Mouse (Mus musculus): ENCODE measurements around the gene Tesk1. TPM values are rescaled to one million over a fixed set of nuclear protein-coding genes. Genes with fewer than 3 reads are reported as not detected.

Tesk1 gene
- polyA plus RNA-seq, 1 experiment: 59.0 TPM

GRCm38 (mm10) chr4:43425197-43425596 lies 16.5 kb upstream of the Tesk1 start:
- TF ChIP-seq POLR2A (IDR thresholded peaks at IDR 0.05; ENCODE audit: low read depth, low read length) (no peak), CTCF (conservative IDR thresholded peaks at IDR 0.05; ENCODE audit: insufficient read depth, insufficient read length, low read depth, low read length) (no peak)
- Histone ChIP-seq H3K4me1 (ENCODE audit: control insufficient read depth, insufficient read depth, low read length) (peaks cover under 1% of the 10 kb centered on the region), H3K36me3 (ENCODE audit: control insufficient read depth, insufficient read depth, low read length) (peaks cover 8% of the 10 kb centered on the region), H3K4me3 (ENCODE audit: insufficient read depth, low read depth, low read length) (no peak overlapping the region), H3K27me3 (replicated peaks; ENCODE audit: control insufficient read depth, insufficient read depth, low read length) (no peaks in the 10 kb centered on the region), H3K27ac (ENCODE audit: insufficient read depth, low read depth, low read length) (no peak overlapping the region)
- 76% methylated on average over 14 of the region's 14 CpGs for WGBS
- DNase-seq: no peak

GRCm38 (mm10) chr4:43425648-43426380 lies 15.9 kb upstream of the Tesk1 start:
- TF ChIP-seq CTCF (conservative IDR thresholded peaks at IDR 0.05; ENCODE audit: insufficient read depth, insufficient read length, low read depth, low read length) (no peak), POLR2A (IDR thresholded peaks at IDR 0.05; ENCODE audit: low read depth, low read length) (no peak)
- H3K4me3 ChIP-seq (ENCODE audit: insufficient read depth, low read depth, low read length): no peak overlapping the region
- no peaks in the 10 kb centered on the region; the same call in 1 of the 2 replicates for H3K4me1 ChIP-seq (ENCODE audit: control insufficient read depth, insufficient read depth, low read length)
- no peaks in the 10 kb centered on the region for H3K27me3 ChIP-seq (replicated peaks; ENCODE audit: control insufficient read depth, insufficient read depth, low read length)
- H3K27ac ChIP-seq (ENCODE audit: insufficient read depth, low read depth, low read length): no peak overlapping the region
- peaks cover 8% of the 10 kb centered on the region for H3K36me3 ChIP-seq (ENCODE audit: control insufficient read depth, insufficient read depth, low read length)
- 65% methylated on average over 31 of the region's 31 CpGs for WGBS
- no peak for DNase-seq

DNA sequence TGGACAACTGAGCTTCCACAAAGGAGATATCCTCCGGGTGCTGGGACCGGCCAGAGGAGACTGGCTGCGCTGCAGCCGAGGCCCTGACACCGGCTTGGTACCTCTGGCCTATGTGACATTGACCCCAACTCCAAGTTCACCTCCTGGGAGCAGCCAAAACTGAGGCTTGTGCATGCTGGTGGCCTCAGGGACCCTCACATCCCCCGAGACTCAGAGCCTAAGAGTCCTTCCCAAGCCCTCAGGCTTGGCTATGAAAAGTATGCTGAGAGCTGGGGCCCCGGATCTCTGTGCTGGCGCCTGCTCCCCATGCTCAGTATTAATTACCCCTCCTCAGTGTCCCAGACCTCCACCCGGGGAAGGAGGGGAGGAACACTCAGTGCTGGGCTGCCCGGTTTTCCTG lies 15.3 kb upstream of the Tesk1 start:
- Histone ChIP-seq H3K4me1 (ENCODE audit: control insufficient read depth, insufficient read depth, low read length) (no peaks in the 10 kb centered on the region; the same call in 1 of the 2 replicates), H3K4me3 (ENCODE audit: insufficient read depth, low read depth, low read length) (no peak overlapping the region), H3K27me3 (replicated peaks; ENCODE audit: control insufficient read depth, insufficient read depth, low read length) (no peaks in the 10 kb centered on the region), H3K27ac (ENCODE audit: insufficient read depth, low read depth, low read length) (no peak overlapping the region), H3K36me3 (ENCODE audit: control insufficient read depth, insufficient read depth, low read length) (peaks cover 8% of the 10 kb centered on the region)
- no peak for DNase-seq
- 76% methylated on average over 10 of the region's 10 CpGs for WGBS
- no peak for TF ChIP-seq CTCF (conservative IDR thresholded peaks at IDR 0.05; ENCODE audit: insufficient read depth, insufficient read length, low read depth, low read length)

- WGBS: 63% methylated on average over 23 of the region's 23 CpGs
- Histone ChIP-seq H3K4me3 (ENCODE audit: insufficient read depth, low read depth, low read length) (no peak overlapping the region), H3K27ac (ENCODE audit: insufficient read depth, low read depth, low read length) (no peak overlapping the region), H3K4me1 (ENCODE audit: control insufficient read depth, insufficient read depth, low read length) (no peaks in the 10 kb centered on the region; the same call in 1 of the 2 replicates), H3K27me3 (replicated peaks; ENCODE audit: control insufficient read depth, insufficient read depth, low read length) (no peaks in the 10 kb centered on the region), H3K36me3 (ENCODE audit: control insufficient read depth, insufficient read depth, low read length) (peaks cover 8% of the 10 kb centered on the region)
- TF ChIP-seq POLR2A (IDR thresholded peaks at IDR 0.05; ENCODE audit: low read depth, low read length) (no peak), CTCF (conservative IDR thresholded peaks at IDR 0.05; ENCODE audit: insufficient read depth, insufficient read length, low read depth, low read length) (no peak)
- no peak for DNase-seq
These were observed 14.1 kb upstream of the Tesk1 start for GRCm38 (mm10) chr4:43427501-43428179.

DNA sequence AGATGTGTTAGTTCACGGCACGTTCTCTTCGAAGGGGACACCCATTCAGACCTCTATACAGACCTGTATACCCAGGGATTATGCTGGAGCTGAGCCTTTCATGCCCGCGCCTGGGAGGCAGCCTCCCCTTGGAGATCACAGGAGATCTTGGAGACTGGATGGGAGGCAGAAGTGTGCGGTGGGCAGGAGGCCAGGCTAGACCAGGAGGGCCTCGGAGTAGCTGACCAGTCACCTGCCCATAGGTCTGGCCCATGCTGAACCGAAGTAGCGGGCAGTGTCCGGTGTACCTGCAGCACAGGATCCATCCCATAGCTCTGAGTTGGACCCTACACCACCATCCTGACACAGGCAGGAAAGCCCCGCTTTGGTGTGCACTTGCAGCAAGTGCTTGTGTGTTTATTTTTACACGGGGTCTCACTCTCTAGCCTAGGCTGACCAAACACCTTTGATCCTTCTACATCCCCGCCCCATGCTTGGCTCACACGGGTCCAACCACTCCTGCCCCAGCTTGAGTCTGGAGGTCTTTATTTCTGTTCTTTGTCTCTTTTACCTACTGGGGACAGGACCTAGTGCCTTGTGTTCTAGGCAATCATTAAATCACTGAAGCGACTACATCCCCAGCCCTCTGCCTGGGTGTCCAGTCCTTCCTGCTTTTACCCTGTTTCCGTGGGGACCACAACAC lies 13.4 kb upstream of the Tesk1 start:
- WGBS: 46% methylated on average over 16 of the region's 16 CpGs
- no peaks in the 10 kb centered on the region for H3K4me1 ChIP-seq (ENCODE audit: control insufficient read depth, insufficient read depth, low read length)
- no peak overlapping the region for H3K27ac ChIP-seq (ENCODE audit: insufficient read depth, low read depth, low read length)
- no peaks in the 10 kb centered on the region for H3K27me3 ChIP-seq (replicated peaks; ENCODE audit: control insufficient read depth, insufficient read depth, low read length)
- TF ChIP-seq POLR2A (IDR thresholded peaks at IDR 0.05; ENCODE audit: low read depth, low read length) (no peak), CTCF (conservative IDR thresholded peaks at IDR 0.05; ENCODE audit: insufficient read depth, insufficient read length, low read depth, low read length) (no peak)
- H3K4me3 ChIP-seq (ENCODE audit: insufficient read depth, low read depth, low read length): no peak overlapping the region
- DNase-seq: peak; percentile 51
- peaks cover 8% of the 10 kb centered on the region for H3K36me3 ChIP-seq (ENCODE audit: control insufficient read depth, insufficient read depth, low read length)

DNA sequence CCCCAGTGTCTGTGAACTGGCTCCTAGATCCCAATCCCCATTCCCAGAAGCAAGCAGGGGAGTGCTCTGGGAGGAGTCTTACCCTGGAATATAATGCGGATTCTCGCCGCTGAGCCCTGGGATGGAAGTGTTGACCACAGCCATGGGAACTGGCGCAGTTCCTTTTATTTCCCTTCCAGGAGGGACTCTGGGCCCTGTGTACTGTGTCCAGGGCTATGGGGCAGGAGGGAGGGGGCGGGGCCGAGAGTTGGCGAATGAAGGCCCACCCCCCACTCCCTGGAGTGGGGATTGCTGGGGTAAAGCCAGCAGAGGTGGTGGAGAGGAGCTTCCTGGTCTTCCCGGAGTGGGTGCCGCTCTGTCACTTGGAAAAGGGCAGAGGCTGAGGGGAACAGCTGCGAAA lies 12.8 kb upstream of the Tesk1 start, which contains the start of gene Fam166b:
Gene Fam166b, minus strand, starts transcription at position 189 of the 400 bp plus-strand sequence.
- WGBS: 17% methylated on average over 10 of the region's 10 CpGs
- TF ChIP-seq CTCF (conservative IDR thresholded peaks at IDR 0.05; ENCODE audit: insufficient read depth, insufficient read length, low read depth, low read length) (no peak), POLR2A (IDR thresholded peaks at IDR 0.05; ENCODE audit: low read depth, low read length) (no peak)
- H3K4me1 ChIP-seq (ENCODE audit: control insufficient read depth, insufficient read depth, low read length): no peaks in the 10 kb centered on the region
- no peak within 1 kb of the TSS for H3K27ac ChIP-seq (ENCODE audit: insufficient read depth, low read depth, low read length)
- H3K36me3 ChIP-seq (ENCODE audit: control insufficient read depth, insufficient read depth, low read length): peaks cover 8% of the 10 kb centered on the region
- no peak for DNase-seq
- H3K27me3 ChIP-seq (replicated peaks; ENCODE audit: control insufficient read depth, insufficient read depth, low read length): no peaks in the 10 kb centered on the region
- no peak within 1 kb of the TSS for H3K4me3 ChIP-seq (ENCODE audit: insufficient read depth, low read depth, low read length)

DNA sequence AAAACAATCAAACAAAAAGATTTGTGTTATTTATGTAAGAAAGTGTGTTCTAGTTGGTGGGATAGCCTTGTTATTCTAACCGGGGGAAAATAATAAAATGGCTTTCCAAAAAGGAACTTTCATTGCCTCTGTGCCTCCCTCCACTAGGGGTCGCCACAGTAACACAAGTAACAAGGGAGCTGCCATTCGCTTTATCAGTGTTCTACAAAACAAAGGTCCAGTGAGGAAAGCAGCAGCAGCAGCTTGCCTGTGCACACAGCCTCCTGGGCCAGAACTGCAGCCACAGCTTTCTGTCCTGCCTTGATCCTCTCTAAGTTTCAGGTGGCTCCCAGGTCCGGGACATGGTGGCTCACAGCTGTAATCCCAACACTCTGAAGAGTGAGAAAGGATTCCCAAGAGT lies 10.0 kb upstream of the Tesk1 start:
- WGBS: 2% methylated on average over 4 of the region's 4 CpGs
- DNase-seq: peak; percentile 91
- Histone ChIP-seq H3K4me3 (ENCODE audit: insufficient read depth, low read depth, low read length) (no peak overlapping the region), H3K27ac (ENCODE audit: insufficient read depth, low read depth, low read length) (no peak overlapping the region), H3K36me3 (ENCODE audit: control insufficient read depth, insufficient read depth, low read length) (no peaks in the 10 kb centered on the region), H3K27me3 (replicated peaks; ENCODE audit: control insufficient read depth, insufficient read depth, low read length) (no peaks in the 10 kb centered on the region), H3K4me1 (ENCODE audit: control insufficient read depth, insufficient read depth, low read length) (no peaks in the 10 kb centered on the region)
- TF ChIP-seq POLR2A (IDR thresholded peaks at IDR 0.05; ENCODE audit: low read depth, low read length) (no peak), CTCF (conservative IDR thresholded peaks at IDR 0.05; ENCODE audit: insufficient read depth, insufficient read length, low read depth, low read length) (peak; percentile 90)

Measured in kidney, adult 2 months (tissue).